Mouse (Mus musculus) stomach, embryonic 15.5 days (tissue): ENCODE measurements around the gene Rpl18. TPM values are rescaled to one million over a fixed set of nuclear protein-coding genes. Genes with fewer than 3 reads are reported as not detected.

Experiments used
- ATAC-seq: fragments of 200-750 bp; cut with Nextera tagmentation; 2 replicates; pipeline ENCODE4 v1.8.0; 2017; ENCODE audit warnings: low read depth, moderate number of reproducible peaks, moderate TSS enrichment; ENCODE audit not compliant: insufficient read depth, low FRiP score
- H3K27ac ChIP-seq: fragments of 300-500 bp; sonication (generic); 2 replicates; pipeline ENCODE4 v1.5.1; 2015; ENCODE audit warnings: mild to moderate bottlenecking, inconsistent platforms
- H3K27me3 ChIP-seq: fragments of 300-500 bp; sonication (generic); replicated peaks from 2 replicates; pipeline ENCODE4 v1.6.1; 2015; ENCODE audit warnings: inconsistent platforms
- H3K36me3 ChIP-seq: fragments of 300-500 bp; sonication (generic); 2 replicates; pipeline ENCODE4 v1.6.1; 2015; ENCODE audit warnings: inconsistent platforms
- H3K4me1 ChIP-seq: fragments of 300-500 bp; sonication (generic); 2 replicates; pipeline ENCODE4 v1.6.1; 2015; ENCODE audit warnings: inconsistent platforms
- H3K4me2 ChIP-seq: fragments of 300-500 bp; sonication (generic); 2 replicates; pipeline ENCODE4 v1.6.1; 2015; ENCODE audit warnings: mild to moderate bottlenecking, inconsistent platforms
- H3K4me3 ChIP-seq: fragments of 300-500 bp; sonication (generic); replicated peaks from 2 replicates; pipeline ENCODE4 v1.5.1; 2015; ENCODE audit warnings: inconsistent platforms
- H3K9ac ChIP-seq: fragments of 300-500 bp; sonication (generic); 2 replicates; pipeline ENCODE4 v1.6.1; 2015; ENCODE audit warnings: inconsistent platforms
- H3K9me3 ChIP-seq: fragments of 300-500 bp; sonication (generic); 2 replicates; pipeline ENCODE4 v1.6.1; 2016; ENCODE audit warnings: inconsistent platforms
- WGBS: fragments of 180-500 bp; shearing (Covaris S2); methylation state at CpG from one replicate; pipeline ENCODE4 v1.1.7; 2015; 5-methylcytosine and 5-hydroxymethylcytosine counted together
- polyA plus RNA-seq: library from polyadenylated mRNA; unstranded; fragments of >200 nt; fragmentation: Nextera tagmentation; extraction: Ambion mirVana; gene quantifications from 2 replicates; pipeline ENCODE4 v1.2.1, GENCODE M21; 2015

Rpl18 gene
- polyA plus RNA-seq, result 954 and 1,069 TPM in 2 replicates

- H3K27ac ChIP-seq, result peak within 1 kb of the TSS; percentile 94
- WGBS, result 6% methylated on average over 34 of the region's 34 CpGs
These were observed at the start of gene Rpl18 for GRCm38 (mm10) chr7:45715090-45715708. Gene Rpl18, plus strand, starts transcription at chr7:45715457.

GRCm38 (mm10) chr7:45666161-45666560 lies 49.1 kb upstream of the Rpl18 start, which contains the start of gene Fut2:
Gene Fut2, minus strand, starts transcription at chr7:45666394.
- no peak for ATAC-seq
- peak within 1 kb of the TSS; percentile 2; the same call in 1 of the 2 replicates for H3K4me3 ChIP-seq
- H3K27ac ChIP-seq, result peak within 1 kb of the TSS; percentile 48
- H3K4me1 ChIP-seq, result peaks cover 12% of the 10 kb centered on the region; the same call in 1 of the 2 replicates
- no peak within 1 kb of the TSS for H3K9ac ChIP-seq
- no peaks in the 10 kb centered on the region for H3K36me3 ChIP-seq
- no peaks in the 10 kb centered on the region for H3K9me3 ChIP-seq
- H3K27me3 ChIP-seq, result no peaks in the 10 kb centered on the region
- WGBS, result 64% methylated on average over 7 of the region's 7 CpGs
- H3K4me2 ChIP-seq, result peak within 1 kb of the TSS; percentile 23; the same call in 1 of the 2 replicates

More at GRCm38 (mm10) chr7:45715090-45715708, at the start of gene Rpl18:
- no peaks in the 10 kb centered on the region for H3K9me3 ChIP-seq
- H3K27me3 ChIP-seq, result no peaks in the 10 kb centered on the region
- peak; percentile 89 for ATAC-seq
- peak within 1 kb of the TSS; percentile 92 for H3K4me3 ChIP-seq
- peak within 1 kb of the TSS; percentile 68; the same call in 1 of the 2 replicates for H3K9ac ChIP-seq
- peak within 1 kb of the TSS; percentile 76 for H3K4me2 ChIP-seq
- peaks cover 61% of the 10 kb centered on the region for H3K4me1 ChIP-seq
- H3K36me3 ChIP-seq, result peaks cover 36% of the 10 kb centered on the region

GRCm38 (mm10) chr7:45667761-45668160 lies 47.5 kb upstream of the Rpl18 start:
- 69% methylated on average over 14 of the region's 14 CpGs for WGBS
- no peaks in the 10 kb centered on the region for H3K9me3 ChIP-seq
- no peaks in the 10 kb centered on the region for H3K36me3 ChIP-seq
- H3K27me3 ChIP-seq, result no peaks in the 10 kb centered on the region
- no peak overlapping the region for H3K4me2 ChIP-seq
- peaks cover 12% of the 10 kb centered on the region; the same call in 1 of the 2 replicates for H3K4me1 ChIP-seq
- ATAC-seq, result no peak
- no peak overlapping the region for H3K9ac ChIP-seq
- H3K4me3 ChIP-seq, result no peak overlapping the region
- H3K27ac ChIP-seq, result no peak overlapping the region

GRCm38 (mm10) chr7:45668921-45669320 lies 46.3 kb upstream of the Rpl18 start:
- 93% methylated on average over 9 of the region's 9 CpGs for WGBS
- no peak overlapping the region for H3K4me2 ChIP-seq
- H3K9me3 ChIP-seq, result no peaks in the 10 kb centered on the region
- no peak overlapping the region for H3K4me3 ChIP-seq
- no peaks in the 10 kb centered on the region for H3K36me3 ChIP-seq
- H3K27me3 ChIP-seq, result no peaks in the 10 kb centered on the region
- H3K4me1 ChIP-seq, result peaks cover 12% of the 10 kb centered on the region; the same call in 1 of the 2 replicates
- no peak overlapping the region for H3K27ac ChIP-seq
- no peak overlapping the region for H3K9ac ChIP-seq
- ATAC-seq, result no peak

- Histone ChIP-seq H3K27me3 (no peaks in the 10 kb centered on the region), H3K9me3 (no peaks in the 10 kb centered on the region), H3K4me2 (no peak overlapping the region), H3K9ac (no peak overlapping the region), H3K4me1 (peaks cover 15% of the 10 kb centered on the region), H3K27ac (peak overlapping the region; percentile 62), H3K36me3 (no peaks in the 10 kb centered on the region), H3K4me3 (no peak overlapping the region)
- WGBS, result 61% methylated on average over 7 of the region's 7 CpGs
- ATAC-seq, result peak; percentile 25
These were observed 37.5 kb upstream of the Rpl18 start for GRCm38 (mm10) chr7:45677627-45678295.

- Histone ChIP-seq H3K9ac (no peak overlapping the region), H3K27ac (peak overlapping the region; percentile 62; the same call in 1 of the 2 replicates), H3K9me3 (no peaks in the 10 kb centered on the region), H3K4me3 (no peak overlapping the region), H3K36me3 (no peaks in the 10 kb centered on the region), H3K4me2 (no peak overlapping the region), H3K4me1 (peaks cover 15% of the 10 kb centered on the region), H3K27me3 (no peaks in the 10 kb centered on the region)
- 87% methylated on average over 14 of the region's 14 CpGs for WGBS
- ATAC-seq, result no peak
These were observed 36.7 kb upstream of the Rpl18 start for GRCm38 (mm10) chr7:45678513-45678912.

GRCm38 (mm10) chr7:45679966-45680621 lies 35.2 kb upstream of the Rpl18 start:
- no peak overlapping the region for H3K9ac ChIP-seq
- no peak overlapping the region for H3K4me2 ChIP-seq
- ATAC-seq, result no peak; the same call in 1 of the 2 replicates
- no peaks in the 10 kb centered on the region for H3K27me3 ChIP-seq
- no peaks in the 10 kb centered on the region for H3K9me3 ChIP-seq
- H3K27ac ChIP-seq, result peak overlapping the region; percentile 42
- 65% methylated on average over 14 of the region's 14 CpGs for WGBS
- no peaks in the 10 kb centered on the region for H3K36me3 ChIP-seq
- peaks cover 21% of the 10 kb centered on the region for H3K4me1 ChIP-seq
- no peak overlapping the region for H3K4me3 ChIP-seq

GRCm38 (mm10) chr7:45681046-45681736 lies 34.1 kb upstream of the Rpl18 start:
- H3K27me3 ChIP-seq, result no peaks in the 10 kb centered on the region
- H3K9me3 ChIP-seq, result no peaks in the 10 kb centered on the region
- H3K4me2 ChIP-seq, result no peak overlapping the region
- no peak overlapping the region for H3K9ac ChIP-seq
- no peak overlapping the region for H3K4me3 ChIP-seq
- peaks cover 32% of the 10 kb centered on the region for H3K4me1 ChIP-seq
- peak overlapping the region; percentile 42 for H3K27ac ChIP-seq
- H3K36me3 ChIP-seq, result no peaks in the 10 kb centered on the region
- 73% methylated on average over 8 of the region's 8 CpGs for WGBS
- no peak for ATAC-seq

GRCm38 (mm10) chr7:45682144-45683126 lies 32.8 kb upstream of the Rpl18 start:
- H3K9me3 ChIP-seq, result no peaks in the 10 kb centered on the region
- peak overlapping the region; percentile 37 for H3K4me2 ChIP-seq
- 28% methylated on average over 14 of the region's 14 CpGs for WGBS
- no peak overlapping the region for H3K9ac ChIP-seq
- 0 out of 2 replicates have a peak overlapping the region, but pooled peaks have one; percentile 16 for H3K4me3 ChIP-seq
- H3K36me3 ChIP-seq, result no peaks in the 10 kb centered on the region
- peak; percentile 19; the same call in 1 of the 2 replicates for ATAC-seq
- H3K4me1 ChIP-seq, result peaks cover 37% of the 10 kb centered on the region
- H3K27me3 ChIP-seq, result no peaks in the 10 kb centered on the region
- peak overlapping the region; percentile 54 for H3K27ac ChIP-seq

GRCm38 (mm10) chr7:45683396-45684050 lies 31.7 kb upstream of the Rpl18 start, which contains the start of gene Ntn5:
Gene Ntn5, plus strand, starts transcription at chr7:45684022.
- Histone ChIP-seq H3K36me3 (no peaks in the 10 kb centered on the region), H3K27me3 (no peaks in the 10 kb centered on the region), H3K27ac (no peak within 1 kb of the TSS), H3K9ac (no peak within 1 kb of the TSS), H3K9me3 (no peaks in the 10 kb centered on the region), H3K4me1 (peaks cover 37% of the 10 kb centered on the region), H3K4me2 (no peak within 1 kb of the TSS), H3K4me3 (no peak within 1 kb of the TSS)
- WGBS, result 76% methylated on average over 7 of the region's 7 CpGs
- no peak for ATAC-seq
